Mouse (Mus musculus) induced T-regulatory cell, adult 2 months (primary cell): ENCODE results near the gene Spire2.
A peak's percentile ranks its signal among the peaks of the same experiment; 100 is the strongest.
"Not testable (repeated sequence)": the region's sequence is repeated elsewhere in the genome, so short reads cannot be mapped to it uniquely, and the experiment has no call there.

Experiments
- DNase-seq: peaks from one replicate; pipeline ENCODE4 v3.0.0-alpha.2; 2012; ENCODE audit warnings: low read depth

Spire2 gene

DNA sequence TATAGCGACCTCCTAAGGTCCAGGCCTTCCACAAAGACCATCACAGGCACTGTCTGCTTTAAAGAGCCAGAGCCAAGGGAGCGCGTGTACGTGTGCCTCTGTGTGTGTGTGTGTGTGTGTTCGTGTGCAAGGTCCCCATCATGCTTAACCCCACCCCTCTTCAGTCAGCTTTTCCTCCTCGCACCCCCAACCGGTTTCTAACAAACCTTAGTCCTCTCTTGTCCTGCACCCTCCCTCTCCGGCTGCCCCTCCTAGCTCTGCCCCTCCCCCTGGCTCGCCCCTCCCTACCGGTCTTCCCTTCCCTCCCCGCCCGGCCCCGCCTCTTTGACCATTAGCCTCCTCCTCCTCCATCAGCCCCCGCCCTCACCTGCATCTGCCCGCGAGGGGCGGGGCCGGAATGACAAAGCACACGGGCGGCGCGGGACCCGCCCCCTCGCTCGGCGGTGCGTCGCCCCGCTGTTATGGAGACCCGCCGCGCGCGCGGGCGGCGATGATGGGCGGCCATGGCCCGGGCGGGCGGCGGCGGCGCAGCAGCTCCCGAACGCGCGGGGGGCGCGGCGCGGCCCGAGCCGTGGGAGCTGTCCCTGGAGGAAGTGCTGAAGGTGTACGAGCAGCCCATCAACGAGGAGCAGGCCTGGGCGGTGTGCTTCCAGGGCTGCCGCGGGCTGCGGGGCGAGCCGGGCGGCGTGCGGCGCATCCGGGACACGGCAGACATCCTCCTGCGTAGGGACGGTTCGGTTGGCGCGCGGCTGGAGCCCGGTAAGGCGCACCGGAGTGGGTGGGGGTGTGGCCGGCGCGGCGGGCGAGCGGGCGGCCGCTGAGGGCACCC lies at the start of gene Spire2:
TSS of gene Spire2 (plus strand) at position 452 of the 829 bp plus-strand sequence.
- peak; percentile 86 for DNase-seq

DNA sequence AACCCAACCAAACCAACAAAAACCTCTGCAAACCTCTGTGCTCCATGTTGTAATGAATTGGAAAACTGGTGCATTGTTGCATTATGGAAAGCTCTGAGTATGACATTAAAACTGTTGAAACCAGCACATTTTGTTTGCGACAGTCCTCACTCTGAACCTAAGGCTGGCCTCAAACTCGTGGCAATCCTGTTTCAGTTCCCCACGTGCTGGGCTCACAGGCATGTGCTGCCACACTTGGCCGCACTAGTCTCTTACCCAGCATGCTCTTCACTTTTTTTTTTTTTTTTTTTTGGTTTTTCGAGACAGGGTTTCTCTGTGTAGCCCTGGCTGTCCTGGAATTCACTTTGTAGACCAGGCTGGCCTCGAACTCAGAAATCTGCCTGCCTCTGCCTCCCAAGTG lies 49.5 kb upstream of the Spire2 start:
- not testable (repeated sequence) for DNase-seq

DNA sequence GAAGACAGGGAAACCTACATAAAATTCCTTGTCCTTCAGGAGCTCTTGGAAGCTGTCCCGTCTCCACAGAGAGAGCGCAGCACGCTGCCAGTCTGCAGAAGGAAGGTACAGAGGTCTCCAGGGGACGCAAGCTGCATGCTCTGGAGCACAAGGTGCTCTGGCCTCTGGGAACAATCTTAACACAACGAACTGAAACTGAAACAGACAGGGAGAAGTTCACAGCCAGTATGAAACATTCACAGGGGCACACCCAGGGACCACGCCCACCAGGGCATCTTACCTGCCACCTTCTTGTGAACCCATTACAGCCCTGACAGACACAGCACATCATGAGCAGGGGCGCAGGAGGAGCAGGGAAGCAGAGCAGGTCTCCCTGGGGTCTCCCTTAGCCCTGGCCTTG lies 48.5 kb upstream of the Spire2 start:
- peak; percentile 56 for DNase-seq

- no peak for DNase-seq
Measured at GRCm38 (mm10) chr8:123284493-123284892, 48.0 kb upstream of the Spire2 start.

DNA sequence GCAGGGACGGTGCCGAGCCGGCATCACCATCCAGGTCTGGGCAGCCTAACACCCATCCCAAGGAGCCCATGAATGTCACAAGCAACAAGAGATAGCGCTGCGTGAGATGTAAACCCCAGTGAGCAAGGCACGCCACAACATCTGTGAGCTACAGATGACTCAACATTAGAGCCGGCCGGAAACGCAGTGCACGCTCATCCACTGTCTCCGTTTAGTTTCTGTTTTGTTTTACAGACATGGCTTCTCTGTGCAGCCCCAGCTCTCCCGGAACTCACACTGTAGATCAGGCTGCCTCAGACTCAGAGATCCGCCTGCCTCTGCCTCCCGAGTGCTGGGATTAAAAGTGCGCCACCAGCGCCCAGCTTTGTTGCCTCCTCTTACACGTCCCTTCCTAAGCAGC lies 45.2 kb upstream of the Spire2 start:
- DNase-seq = peak; percentile 65

DNA sequence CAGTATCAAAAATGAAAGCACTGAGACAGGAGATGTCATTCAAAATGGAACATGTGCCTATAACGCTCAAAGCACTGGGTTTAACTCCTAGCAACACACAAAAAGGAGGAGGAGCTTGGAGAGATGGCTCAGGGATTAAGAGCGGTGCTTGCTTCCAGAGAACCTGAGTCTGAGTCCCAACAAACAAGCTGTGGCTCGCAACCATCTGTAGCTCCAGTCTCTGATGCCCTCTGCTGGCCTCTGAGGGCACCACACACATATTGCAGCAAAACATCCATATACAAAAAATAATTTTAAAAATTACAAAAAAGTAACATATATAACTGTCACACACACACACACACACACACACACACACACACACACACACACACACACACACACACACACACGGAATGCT lies 42.3 kb upstream of the Spire2 start:
- peak; percentile 55 for DNase-seq

DNA sequence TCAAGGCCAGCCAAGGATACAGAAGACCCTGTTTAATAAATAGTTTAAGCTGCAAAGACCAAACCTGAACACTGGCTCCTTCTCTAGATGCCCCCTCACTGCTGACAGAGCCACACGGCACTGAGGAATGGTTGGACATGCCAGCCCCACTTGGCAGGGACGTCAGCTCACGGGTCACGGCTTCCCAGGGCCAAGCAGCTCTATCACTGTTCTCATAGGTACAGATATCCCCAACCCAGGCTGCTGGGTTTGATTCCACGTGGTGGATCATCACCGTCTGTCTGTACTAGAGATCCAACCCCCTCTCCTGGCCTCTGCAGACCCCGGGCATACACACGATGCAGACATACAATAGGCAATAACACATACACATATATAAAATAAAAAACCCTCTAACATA lies 41.8 kb upstream of the Spire2 start:
- DNase-seq = no peak

GRCm38 (mm10) chr8:123291716-123292115 lies 40.8 kb upstream of the Spire2 start:
- DNase-seq = no peak

DNA sequence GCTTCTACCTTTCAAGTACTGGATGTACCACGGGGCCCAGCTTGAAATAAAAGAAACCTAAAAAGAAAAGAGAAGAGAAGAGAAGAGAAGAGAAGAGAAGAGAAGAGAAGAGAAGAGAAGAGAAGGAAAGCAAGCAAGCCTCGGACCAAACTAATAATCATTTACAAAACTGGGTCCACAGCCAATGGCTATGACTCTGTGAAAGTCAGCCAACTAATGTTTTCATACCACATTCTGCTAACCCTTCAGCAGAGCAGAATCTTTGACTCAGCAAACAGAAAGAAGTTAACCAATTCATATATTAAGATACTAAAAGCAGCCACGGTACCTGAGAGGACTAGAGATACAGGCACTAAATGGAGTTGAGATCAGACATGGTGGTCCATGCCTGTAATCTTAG lies 40.2 kb upstream of the Spire2 start:
- no peak for DNase-seq

- no peak for DNase-seq
Measured at GRCm38 (mm10) chr8:123292785-123293184, 39.7 kb upstream of the Spire2 start.

- no peak for DNase-seq
Measured at GRCm38 (mm10) chr8:123298301-123298700, 34.2 kb upstream of the Spire2 start.

GRCm38 (mm10) chr8:123308738-123309137 lies 23.8 kb upstream of the Spire2 start:
- DNase-seq = no peak

DNA sequence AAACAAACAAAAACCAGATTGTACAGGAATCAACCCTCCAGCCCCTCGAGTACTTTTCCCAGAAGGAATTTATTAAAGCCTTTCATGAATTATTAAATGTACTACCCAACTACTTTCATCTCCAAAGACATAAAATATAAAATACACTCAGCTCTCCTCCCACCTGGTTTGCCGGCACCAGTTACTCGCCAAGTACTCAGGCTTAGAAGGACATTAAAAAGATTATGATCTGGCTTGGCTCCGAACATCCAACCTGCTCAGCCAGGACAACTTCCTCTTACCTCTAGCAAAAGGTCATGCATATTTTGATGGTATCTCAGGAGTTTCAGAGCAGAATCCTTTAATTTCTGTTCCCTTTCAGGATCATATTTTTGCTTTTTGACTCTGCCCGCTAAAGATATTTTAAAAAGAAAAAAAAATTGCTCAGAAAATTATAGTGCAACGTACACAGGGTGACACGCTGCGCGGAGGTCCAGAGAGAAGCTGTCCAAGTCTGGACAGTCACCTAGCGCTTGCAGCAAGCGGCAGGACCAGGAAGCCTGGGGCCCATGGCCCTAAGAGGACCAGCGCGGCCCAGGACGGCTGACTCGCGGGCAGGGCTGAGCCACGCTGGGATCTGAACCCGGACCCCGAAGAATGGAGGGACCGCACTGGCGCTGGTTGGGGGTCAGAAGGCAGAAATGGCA lies 14.6 kb upstream of the Spire2 start:
- DNase-seq = no peak

- peak; percentile 97 for DNase-seq
Measured at GRCm38 (mm10) chr8:123318467-123318911, 14.0 kb upstream of the Spire2 start, which contains the start of gene Fanca. Gene Fanca (minus strand): TSS chr8:123318576.

DNA sequence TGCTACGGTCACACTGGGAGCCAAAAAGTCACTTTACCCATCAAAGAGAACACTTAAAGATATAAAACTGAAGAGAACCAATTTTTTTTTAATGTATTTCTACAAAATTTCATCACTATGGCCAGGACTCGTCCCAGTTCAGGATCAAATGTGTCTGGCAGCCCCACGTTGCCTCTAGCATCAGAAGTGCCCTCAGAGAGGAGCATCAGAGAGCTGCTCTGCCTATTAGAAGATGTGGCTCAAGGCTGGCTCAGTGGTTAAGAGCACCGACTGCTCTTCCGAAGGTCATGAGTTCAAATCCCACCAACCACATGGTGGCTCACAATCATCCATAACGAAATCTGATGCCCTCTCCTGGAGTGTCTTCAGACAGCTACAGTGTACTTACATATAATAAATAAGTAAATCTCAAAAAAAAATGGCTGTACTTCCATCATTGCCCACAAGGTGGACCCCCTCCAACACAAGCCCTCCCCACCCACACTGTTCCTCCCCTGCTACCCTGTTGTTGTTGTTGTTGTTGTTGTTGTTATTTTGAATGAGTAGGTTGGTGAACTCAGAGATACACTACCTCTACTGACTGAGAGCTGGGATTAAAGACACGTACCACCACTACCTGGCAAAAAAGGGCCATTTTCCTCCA lies 12.9 kb upstream of the Spire2 start:
- peak; percentile 92 for DNase-seq

DNA sequence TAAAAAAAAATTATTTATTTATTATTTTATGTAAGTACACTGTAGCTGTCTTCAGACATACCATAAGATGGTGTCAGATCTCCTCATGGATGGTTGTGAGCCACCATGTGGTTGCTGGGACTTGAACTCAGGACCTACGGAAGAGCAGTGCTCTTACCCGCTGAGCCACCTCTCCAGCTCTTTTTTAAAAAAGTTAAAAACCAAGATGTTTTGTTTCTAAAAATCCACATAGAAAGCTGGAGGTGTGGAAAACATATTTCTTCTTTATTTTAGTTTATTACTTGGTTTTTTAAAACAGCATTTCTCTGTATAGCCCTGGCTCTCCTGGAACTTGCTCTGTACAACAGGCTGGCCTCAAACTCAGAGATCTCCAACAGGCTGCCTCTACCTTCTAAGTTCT lies 4.0 kb upstream of the Spire2 start:
- DNase-seq = no peak

DNA sequence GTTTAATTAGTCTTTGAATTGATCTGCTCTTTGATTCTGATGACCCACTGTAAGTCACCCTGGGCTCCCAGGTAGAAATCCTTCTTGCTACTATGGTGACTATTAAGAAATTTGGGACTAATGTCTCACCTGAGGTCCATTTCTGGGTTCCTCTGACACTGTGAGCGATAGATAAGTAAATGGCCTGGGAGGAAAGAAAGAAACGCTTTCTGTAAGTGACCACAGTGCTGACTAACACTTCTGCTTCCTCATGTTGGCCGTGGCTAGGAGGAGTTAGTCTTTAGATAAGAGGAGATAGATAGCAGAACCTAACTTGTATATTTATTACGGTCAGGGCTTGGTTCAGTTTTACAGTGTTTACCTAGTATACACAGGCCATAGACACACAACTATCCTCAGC lies 3.2 kb upstream of the Spire2 start:
- no peak for DNase-seq

GRCm38 (mm10) chr8:123329961-123330360 lies 2.6 kb upstream of the Spire2 start:
- DNase-seq = no peak

DNA sequence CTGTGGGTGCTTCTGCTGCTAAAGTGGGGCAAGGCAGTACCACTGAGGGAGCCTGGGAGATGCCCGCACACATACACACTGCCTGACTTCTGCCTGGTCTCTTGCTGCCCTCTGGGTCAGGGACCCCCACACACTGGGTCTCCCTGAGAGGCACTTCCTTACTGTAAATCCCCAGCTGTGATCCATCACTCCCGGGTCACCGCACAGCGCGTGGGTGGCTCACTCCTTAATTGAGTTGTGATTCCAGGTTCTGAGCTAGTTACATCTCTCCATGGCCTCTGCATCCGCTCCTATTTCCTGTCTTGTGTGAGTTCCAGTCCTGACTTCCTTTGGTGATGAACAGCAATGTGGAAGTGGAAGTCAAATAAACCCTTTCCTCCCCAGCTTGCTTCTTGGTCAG lies 1.8 kb upstream of the Spire2 start:
- DNase-seq = no peak

GRCm38 (mm10) chr8:123331301-123331700 lies 1.2 kb upstream of the Spire2 start:
- no peak for DNase-seq

DNA sequence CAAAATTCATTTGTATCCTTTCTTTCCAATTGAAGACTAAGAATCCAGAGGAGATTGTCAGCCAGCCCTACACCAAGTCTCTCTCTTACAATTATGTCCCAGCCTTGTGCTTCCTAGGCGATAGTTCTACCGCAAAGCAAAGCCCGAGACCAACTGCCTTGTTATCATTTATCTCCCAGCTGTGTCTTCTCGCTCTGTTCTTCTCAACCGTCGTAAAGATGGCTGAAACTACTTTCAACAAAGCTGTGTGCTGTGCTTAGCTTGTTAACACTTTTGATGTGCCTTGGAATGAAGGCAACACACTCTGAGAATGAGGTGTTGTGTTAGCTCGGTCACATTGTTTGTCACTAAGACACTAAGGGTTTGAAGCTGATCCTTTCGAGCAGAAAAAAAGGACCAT lies 703 bp upstream of the Spire2 start:
- peak; percentile 21 for DNase-seq

GRCm38 (mm10) chr8:123333091-123333587 lies 626 bp downstream of the Spire2 start:
- no peak for DNase-seq

GRCm38 (mm10) chr8:123333864-123334263 lies 1.4 kb downstream of the Spire2 start:
- no peak for DNase-seq
